Mouse (Mus musculus) T-helper 17 cell (primary cell): ENCODE data around the gene Ctdsp2.

Source experiments
- in situ Hi-C, 2 experiments: fragments of 300-600 bp; cut with MboI, MseI; formaldehyde crosslinking; loops; 1 replicate in 1 of 2; 2 replicates in 1 of 2; pipeline ENCODE4 v1.15.1; 2025; ENCODE audit warnings: high pct_unique_total_duplicates in 2 of 2

Ctdsp2 gene

GRCm38 (mm10) chr10:126987183-126988118, 8.9 kb downstream of the Ctdsp2 start:
- in situ Hi-C loops, result no loop called here

DNA sequence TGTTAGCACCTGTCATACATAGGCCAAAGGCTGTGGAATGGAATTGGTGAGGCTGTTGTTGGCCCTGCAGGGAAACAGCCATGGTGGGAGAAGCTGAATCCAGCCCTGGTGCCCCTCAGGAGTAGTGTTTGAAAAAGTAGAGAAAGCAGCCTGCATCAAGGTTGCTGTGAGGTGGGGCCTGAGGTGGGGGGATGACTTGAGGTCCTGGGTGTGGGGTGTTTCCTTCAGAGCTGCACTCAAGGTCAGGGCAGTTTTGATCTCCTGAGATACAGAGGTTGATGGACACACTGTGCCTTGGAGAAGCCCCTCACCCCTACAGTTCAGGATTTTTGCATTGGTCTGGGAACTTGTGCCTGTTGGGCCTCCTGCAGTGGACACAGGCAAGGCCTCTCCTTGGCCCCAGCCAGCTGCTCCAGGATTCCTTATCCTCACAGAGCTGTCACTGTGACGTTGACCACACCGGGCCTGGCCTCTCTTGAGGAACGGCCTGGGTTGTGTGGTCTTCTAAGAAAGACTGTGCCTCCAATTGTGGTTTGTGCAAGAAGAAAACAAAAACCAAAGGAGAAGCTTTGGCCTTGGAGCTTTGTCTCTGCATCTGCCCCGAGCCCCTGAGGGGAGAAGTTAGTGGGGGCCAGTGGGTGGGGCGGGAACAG, 10.1 kb downstream of the Ctdsp2 start:
- in situ Hi-C loops, result no loop called here

- in situ Hi-C loops, result loop anchor here in 1 of 2 experiments (5.0 kb wide), 1 partner anchor 73 kb away; no protein-coding TSS in a partner anchor
These were observed 12.0 kb downstream of the Ctdsp2 start for GRCm38 (mm10) chr10:126990313-126991056.

GRCm38 (mm10) chr10:126991676-126992075, 13.2 kb downstream of the Ctdsp2 start:
- in situ Hi-C loops, result loop anchor here in 1 of 2 experiments (5.0 kb wide), 1 partner anchor 74 kb away; no protein-coding TSS in a partner anchor

DNA sequence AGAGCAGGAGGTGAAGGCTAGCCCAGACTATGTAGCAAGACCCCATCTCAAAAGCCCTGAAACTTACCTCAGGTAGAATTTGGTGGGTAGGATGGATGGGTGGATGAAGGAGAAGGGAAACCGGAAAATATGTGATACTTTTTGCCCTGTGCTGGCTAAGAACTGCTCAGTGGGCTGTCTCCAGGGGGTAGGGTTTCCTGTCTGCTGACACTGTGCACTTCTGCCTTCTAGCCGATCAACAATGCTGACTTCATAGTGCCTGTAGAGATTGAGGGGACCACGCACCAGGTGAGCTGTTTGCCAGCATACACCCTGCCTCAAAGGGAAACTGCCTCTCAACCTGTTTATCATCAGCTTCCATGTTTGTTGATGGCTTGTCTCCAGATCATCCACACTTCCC, 15.1 kb downstream of the Ctdsp2 start:
- in situ Hi-C loops, result loop anchor here in 1 of 2 experiments (5.0 kb wide), 1 partner anchor 76 kb away; no protein-coding TSS in a partner anchor

- in situ Hi-C loops, result no loop called here
These were observed 19.0 kb downstream of the Ctdsp2 start for GRCm38 (mm10) chr10:126997340-126998113.

DNA sequence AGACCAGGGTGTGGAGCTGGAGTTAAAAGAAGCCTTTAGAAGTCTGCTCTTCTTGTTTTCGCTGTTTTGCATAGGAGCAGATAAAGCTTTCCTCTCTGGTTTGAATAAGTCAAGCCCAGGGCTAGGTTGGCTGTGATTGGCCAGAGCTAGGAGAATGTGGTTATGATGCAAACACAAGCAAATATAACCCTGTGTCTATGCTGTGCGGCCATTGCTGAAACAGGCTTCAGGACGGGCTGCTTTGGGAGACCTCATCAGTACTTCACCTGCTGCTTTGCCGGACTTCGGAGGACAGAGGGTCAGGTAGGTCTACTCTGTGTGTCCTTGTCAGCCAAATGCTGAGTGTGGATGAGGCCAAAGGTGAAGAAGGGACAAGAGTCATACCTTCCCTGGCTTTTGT, 22.0 kb downstream of the Ctdsp2 start, which contains the start of gene Avil:
Gene Avil (plus strand): TSS at position 181 of the 400 bp plus-strand sequence.
- in situ Hi-C loops, result no loop called here

GRCm38 (mm10) chr10:127001297-127001696, 22.8 kb downstream of the Ctdsp2 start:
- in situ Hi-C loops, result no loop called here

GRCm38 (mm10) chr10:127002056-127002455, 23.5 kb downstream of the Ctdsp2 start:
- in situ Hi-C loops, result no loop called here

DNA sequence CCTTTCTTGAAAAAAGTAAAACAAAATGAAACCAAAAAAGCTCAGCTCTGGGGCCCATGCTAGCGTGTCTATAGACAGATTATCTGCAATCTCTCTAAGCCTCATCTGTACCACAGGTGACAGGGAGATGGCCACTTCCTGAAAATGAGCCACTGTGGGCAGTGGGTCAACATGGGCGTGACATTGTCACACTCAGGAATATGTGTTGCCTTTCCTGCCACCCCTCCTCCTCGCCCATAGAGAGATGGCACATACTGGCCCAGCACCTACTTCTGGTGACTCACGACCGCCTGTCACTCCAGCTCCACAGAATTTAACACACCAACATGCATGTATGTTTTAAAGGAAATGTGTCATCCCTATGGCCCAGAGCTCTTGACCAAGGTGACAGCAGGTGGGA, 24.2 kb downstream of the Ctdsp2 start:
- in situ Hi-C loops, result no loop called here

GRCm38 (mm10) chr10:127003334-127003733, 24.8 kb downstream of the Ctdsp2 start:
- in situ Hi-C loops, result no loop called here

- in situ Hi-C loops, result no loop called here
These were observed 25.3 kb downstream of the Ctdsp2 start for GRCm38 (mm10) chr10:127003806-127004205.

DNA sequence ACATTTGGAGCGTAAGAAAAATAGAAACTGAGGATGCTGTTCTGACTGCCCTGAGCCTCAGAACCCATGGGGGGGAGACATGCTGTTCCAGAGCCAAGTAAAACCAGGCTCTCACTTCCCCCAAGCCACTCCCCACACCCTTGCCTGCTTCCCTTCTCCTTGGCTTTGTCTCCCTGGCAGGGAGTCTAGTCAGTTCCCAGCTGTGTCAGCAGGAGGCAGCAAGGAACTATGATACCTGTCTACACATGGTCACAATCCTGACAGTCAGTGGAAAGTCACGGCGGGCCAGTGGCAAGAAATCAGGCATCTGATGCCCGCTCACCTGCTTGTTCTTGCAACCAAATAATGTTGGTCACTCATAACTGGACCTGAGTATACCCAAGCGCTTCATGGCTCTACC, 38.0 kb downstream of the Ctdsp2 start:
- in situ Hi-C loops, result no loop called here

GRCm38 (mm10) chr10:127017071-127017470, 38.6 kb downstream of the Ctdsp2 start:
- in situ Hi-C loops, result no loop called here

- in situ Hi-C loops, result no loop called here
These were observed 39.9 kb downstream of the Ctdsp2 start for GRCm38 (mm10) chr10:127018422-127018821.

- in situ Hi-C loops, result loop anchor here in 1 of 2 experiments (5.0 kb wide), 1 partner anchor 48 kb away; no protein-coding TSS in a partner anchor
These were observed 52.1 kb downstream of the Ctdsp2 start, which contains the start of gene Tsfm for GRCm38 (mm10) chr10:127030336-127031296. Tsfm (minus strand) TSS chr10:127030840.

DNA sequence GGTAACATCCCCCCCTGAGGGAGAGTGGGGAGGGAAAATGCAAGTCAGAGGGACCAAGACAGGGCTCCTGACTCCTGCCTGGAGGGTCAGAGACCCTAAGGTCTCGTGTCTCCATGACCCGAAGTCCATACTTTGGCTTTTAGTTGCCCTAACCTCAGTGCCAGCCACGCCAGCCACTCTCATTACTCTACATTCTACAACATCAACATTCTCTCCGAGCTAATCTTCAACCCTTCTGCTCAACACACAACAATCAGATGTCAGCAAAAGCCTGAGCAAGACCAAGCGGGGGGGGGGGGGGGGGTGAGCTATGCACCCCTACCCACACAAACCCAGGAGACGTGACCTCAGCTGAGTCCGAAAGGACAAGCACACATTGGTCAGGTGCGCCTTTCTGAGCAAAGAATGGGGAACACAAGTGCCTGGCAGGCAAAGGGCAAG, 54.8 kb downstream of the Ctdsp2 start:
- in situ Hi-C loops, result loop anchor here in 1 of 2 experiments (5.0 kb wide), 1 partner anchor 51 kb away; no protein-coding TSS in a partner anchor

DNA sequence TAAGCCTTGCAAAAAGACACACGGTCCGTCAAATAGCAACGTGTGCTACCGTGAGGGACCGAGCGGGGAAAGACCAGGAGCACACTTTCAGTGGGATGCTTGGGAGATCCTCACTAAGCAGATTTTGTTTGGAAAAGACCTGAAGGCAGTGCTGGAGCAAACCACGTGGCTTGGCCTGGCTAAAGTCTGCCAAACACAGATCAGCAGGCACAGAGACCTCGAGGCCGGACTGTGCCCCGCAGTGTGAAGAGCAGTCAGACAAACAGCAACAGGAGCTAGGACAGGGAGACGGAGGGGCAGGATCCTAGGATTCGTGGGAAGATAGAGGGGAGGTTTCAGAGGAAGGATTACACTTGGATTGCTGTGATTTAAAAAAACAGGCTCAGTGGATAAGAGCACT, 57.8 kb downstream of the Ctdsp2 start:
- in situ Hi-C loops, result loop anchor here in 1 of 2 experiments (5.0 kb wide), 1 partner anchor 109 kb away; no protein-coding TSS in a partner anchor

- in situ Hi-C loops, result loop anchor here in 1 of 2 experiments (5.0 kb wide), 1 partner anchor 110 kb away; no protein-coding TSS in a partner anchor
These were observed 59.1 kb downstream of the Ctdsp2 start for GRCm38 (mm10) chr10:127037641-127038040.
